Mouse (Mus musculus) kidney, adult 2 months (tissue): ENCODE measurements at regions not wholly inside any gene's neighbourhood (a gene's known extent, or its start where the extent isn't known, plus 50 kb on each side); places are given as distances from the start of the nearest gene placed in this dataset.

Experiments used
- DNase-seq: peaks from one replicate; pipeline ENCODE4 v3.0.0; 2021
- H3K27ac ChIP-seq: fragments of 200-500 bp; 2 replicates; pipeline ENCODE4 v1.5.1; 2012; ENCODE audit warnings: low read depth, low read length, control low read depth, inconsistent platforms; ENCODE audit not compliant: insufficient read depth
- H3K27me3 ChIP-seq: fragments of 200-500 bp; replicated peaks from 2 replicates; pipeline ENCODE4 v1.6.1; 2012; ENCODE audit warnings: mild to moderate bottlenecking, moderate library complexity, low read length, inconsistent platforms; ENCODE audit not compliant: control insufficient read depth, insufficient read depth
- H3K36me3 ChIP-seq: fragments of 200-500 bp; 2 replicates; pipeline ENCODE4 v1.6.1; 2012; ENCODE audit warnings: mild to moderate bottlenecking, moderate library complexity, low read length, inconsistent platforms; ENCODE audit not compliant: control insufficient read depth, insufficient read depth
- H3K4me1 ChIP-seq: fragments of 200-500 bp; 2 replicates; pipeline ENCODE4 v1.6.1; 2011; ENCODE audit warnings: low read length; ENCODE audit not compliant: control insufficient read depth, insufficient read depth
- H3K4me3 ChIP-seq: fragments of 200-500 bp; 2 replicates; pipeline ENCODE4 v1.5.1; 2011; ENCODE audit warnings: mild to moderate bottlenecking, low read depth, low read length, control low read depth; ENCODE audit not compliant: insufficient read depth
- CTCF ChIP-seq: fragments of 200-500 bp; conservative IDR thresholded peaks from 2 replicates; pipeline ENCODE4 v1.5.1; 2011; ENCODE audit warnings: low read depth, mild to moderate bottlenecking, control low read depth, low read length, moderate library complexity, mixed read lengths; ENCODE audit not compliant: insufficient read depth, insufficient read length
- POLR2A ChIP-seq: fragments of 200-500 bp; IDR thresholded peaks from one replicate; pipeline ENCODE4 v1.6.1; 2011; ENCODE audit warnings: low read depth, low read length, control low read depth
- WGBS: fragments of 180-500 bp; shearing (Covaris S2); methylation state at CpG from one replicate; pipeline ENCODE4 v1.1.7; 2018; 5-methylcytosine and 5-hydroxymethylcytosine counted together

GRCm38 (mm10) chr16:51617579-51617978 lies 413.4 kb upstream of the Cblb start:
- TF ChIP-seq POLR2A (no peak), CTCF (no peak)
- H3K27ac ChIP-seq = no peak overlapping the region
- no peaks in the 10 kb centered on the region for H3K27me3 ChIP-seq
- H3K4me1 ChIP-seq = no peaks in the 10 kb centered on the region
- no peaks in the 10 kb centered on the region for H3K36me3 ChIP-seq
- no peak overlapping the region for H3K4me3 ChIP-seq
- DNase-seq = no peak

GRCm38 (mm10) chr16:51646646-51647045 lies 384.4 kb upstream of the Cblb start:
- no peak for TF ChIP-seq POLR2A
- DNase-seq = no peak
- no peaks in the 10 kb centered on the region for H3K4me1 ChIP-seq
- WGBS = 81% methylated on average over 1 of the region's 1 CpGs
- no peak overlapping the region for H3K27ac ChIP-seq
- no peaks in the 10 kb centered on the region for H3K27me3 ChIP-seq
- no peak overlapping the region for H3K4me3 ChIP-seq
- no peaks in the 10 kb centered on the region for H3K36me3 ChIP-seq

- no peak for DNase-seq
- TF ChIP-seq CTCF (no peak), POLR2A (no peak)
- Histone ChIP-seq H3K4me1 (no peaks in the 10 kb centered on the region), H3K27ac (no peak overlapping the region), H3K4me3 (no peak overlapping the region), H3K36me3 (no peaks in the 10 kb centered on the region), H3K27me3 (no peaks in the 10 kb centered on the region)
- WGBS = 75% methylated on average over 5 of the region's 5 CpGs
These were observed 380.9 kb upstream of the Cblb start for GRCm38 (mm10) chr16:51650100-51650499.

GRCm38 (mm10) chr16:51650683-51651082 lies 380.3 kb upstream of the Cblb start:
- no peak overlapping the region for H3K27ac ChIP-seq
- WGBS = 82% methylated on average over 5 of the region's 5 CpGs
- no peak overlapping the region for H3K4me3 ChIP-seq
- no peaks in the 10 kb centered on the region for H3K27me3 ChIP-seq
- TF ChIP-seq POLR2A (no peak), CTCF (no peak)
- H3K36me3 ChIP-seq = no peaks in the 10 kb centered on the region
- no peaks in the 10 kb centered on the region for H3K4me1 ChIP-seq
- DNase-seq = no peak

- DNase-seq = no peak
- no peaks in the 10 kb centered on the region for H3K4me1 ChIP-seq
- no peaks in the 10 kb centered on the region for H3K27me3 ChIP-seq
- no peak overlapping the region for H3K27ac ChIP-seq
- TF ChIP-seq POLR2A = no peak
- no peak for TF ChIP-seq CTCF
- WGBS = 80% methylated on average over 1 of the region's 1 CpGs
- H3K36me3 ChIP-seq = no peaks in the 10 kb centered on the region
- no peak overlapping the region for H3K4me3 ChIP-seq
These were observed 369.3 kb upstream of the Cblb start for GRCm38 (mm10) chr16:51661693-51662092.

GRCm38 (mm10) chr16:51664325-51664724 lies 366.7 kb upstream of the Cblb start:
- H3K4me3 ChIP-seq = no peak overlapping the region
- H3K27me3 ChIP-seq = no peaks in the 10 kb centered on the region
- no peaks in the 10 kb centered on the region for H3K4me1 ChIP-seq
- TF ChIP-seq CTCF (no peak), POLR2A (no peak)
- no peak overlapping the region for H3K27ac ChIP-seq
- WGBS = 61% methylated on average over 2 of the region's 2 CpGs
- H3K36me3 ChIP-seq = no peaks in the 10 kb centered on the region
- no peak for DNase-seq

- WGBS = 80% methylated on average over 3 of the region's 3 CpGs
- no peaks in the 10 kb centered on the region for H3K27me3 ChIP-seq
- DNase-seq = no peak
These were observed 355.9 kb upstream of the Cblb start for GRCm38 (mm10) chr16:51675101-51675500.

GRCm38 (mm10) chr16:51675988-51676387 lies 355.0 kb upstream of the Cblb start:
- DNase-seq = no peak
- no peak overlapping the region for H3K27ac ChIP-seq
- H3K4me1 ChIP-seq = no peaks in the 10 kb centered on the region
- no peak overlapping the region for H3K4me3 ChIP-seq
- WGBS = 28% methylated on average over 4 of the region's 4 CpGs
- H3K36me3 ChIP-seq = no peaks in the 10 kb centered on the region
- H3K27me3 ChIP-seq = no peaks in the 10 kb centered on the region
- TF ChIP-seq POLR2A (no peak), CTCF (no peak)

More at GRCm38 (mm10) chr16:51675101-51675500, 355.9 kb upstream of the Cblb start:
- no peak for TF ChIP-seq CTCF
- no peak for TF ChIP-seq POLR2A
- no peaks in the 10 kb centered on the region for H3K4me1 ChIP-seq
- H3K4me3 ChIP-seq = no peak overlapping the region
- no peaks in the 10 kb centered on the region for H3K36me3 ChIP-seq
- H3K27ac ChIP-seq = no peak overlapping the region
